Comparison of ENCODE assay signal across 9 mouse cellular contexts in genomic region chr10:110733343-110733742, GRCm38 (mm10). TPM values are rescaled to one million over a fixed set of nuclear protein-coding genes. Genes with fewer than 3 reads are reported as not detected.
DNase-seq lines count a peak whose midpoint lies in the region; ATAC-seq lines count a peak whose summit lies in the region.
"Had no signal": no experiment of that assay in that cellular context is flagged by ENCODE, and none has a peak within 500 bp of the region (broad histone marks: within the 10 kb centered on the region; RNA-seq: fewer than 3 reads in every experiment).

No protein-coding gene starts in this region.

- H3K36me3 ChIP-seq in forebrain, embryonic 16.5 days (ENCODE audit: control insufficient read depth, insufficient read depth): no peaks in the 10 kb centered on the region
- no peaks in the 10 kb centered on the region for H3K36me3 ChIP-seq in midbrain, embryonic 12.5 days

- intact Hi-C loops in left cerebral cortex, postnatal 25 days (cut with DNase I): loop anchor here (1.0 to 10.0 kb wide), 3 partner anchors 278 to 809 kb away; no protein-coding TSS in a partner anchor

- ATAC-seq in forebrain, embryonic 16.5 days: peak; percentile 59
- peak; percentile 74; the same call in 1 of the 2 replicates for ATAC-seq in midbrain, embryonic 12.5 days (ENCODE audit: low FRiP score, low read depth)

- no peak overlapping the region for H3K4me2 ChIP-seq in forebrain, embryonic 16.5 days (ENCODE audit: low read length)
- H3K4me2 ChIP-seq in midbrain, embryonic 12.5 days (replicated peaks): no peak overlapping the region

- H3K9ac ChIP-seq in forebrain, embryonic 16.5 days (replicated peaks; ENCODE audit: low read depth, low read length): no peak overlapping the region
- H3K9ac ChIP-seq in midbrain, embryonic 12.5 days (replicated peaks): no peak overlapping the region

- 24% methylated on average over 6 of the region's 6 CpGs for WGBS in forebrain, embryonic 16.5 days
- 22% methylated on average over 6 of the region's 6 CpGs for WGBS in midbrain, embryonic 12.5 days

- H3K27ac ChIP-seq in forebrain, embryonic 16.5 days (ENCODE audit: low read length): no peak overlapping the region
- no peak overlapping the region for H3K27ac ChIP-seq in midbrain, embryonic 12.5 days (replicated peaks)

- H3K9me3 ChIP-seq in forebrain, embryonic 16.5 days (ENCODE audit: control insufficient read depth, low read length): no peaks in the 10 kb centered on the region
- no peaks in the 10 kb centered on the region for H3K9me3 ChIP-seq in midbrain, embryonic 12.5 days

- no peak overlapping the region for H3K4me3 ChIP-seq in forebrain, embryonic 16.5 days (replicated peaks; ENCODE audit: low read length)
- no peak overlapping the region for H3K4me3 ChIP-seq in midbrain, embryonic 12.5 days
- H3K4me3 ChIP-seq: erythroblast, embryonic 14.5 days had no signal

- DNase-seq in urinary bladder, postnatal 14 days (ENCODE audit: low spot score): peak; percentile 75
- DNase-seq in urinary bladder, adult 2 months (ENCODE audit: low spot score): no peak
- DNase-seq in cerebellum, adult 18-20 months: peak; percentile 78 to 79
- peak; percentile 36 for DNase-seq in kidney, adult 11 months
- peak; percentile 74 to 85 for DNase-seq in left cerebral cortex, postnatal 25 days (ENCODE audit: low spot score in 2 of 2)
- peak; percentile 41 to 51 for DNase-seq in spleen, postnatal 36 days (ENCODE audit: low spot score in 2 of 2)

- H3K27me3 ChIP-seq in forebrain, embryonic 16.5 days (replicated peaks; ENCODE audit: control insufficient read depth, insufficient read depth, low read length): no peaks in the 10 kb centered on the region
- H3K27me3 ChIP-seq in midbrain, embryonic 12.5 days: 0 out of 2 replicates have a peak, but pooled peaks cover 3% of the 10 kb centered on the region

- H3K4me1 ChIP-seq in forebrain, embryonic 16.5 days (replicated peaks; ENCODE audit: control insufficient read depth, insufficient read depth, low read length): no peaks in the 10 kb centered on the region
- H3K4me1 ChIP-seq in midbrain, embryonic 12.5 days: no peaks in the 10 kb centered on the region

RNA-seq across cellular contexts. Expression of gene E2f7, which starts 11.9 kb away (rescaled TPM):
- 0.11 and 0.40 TPM in 2 replicates for polyA plus RNA-seq in urinary bladder, adult 2 months (2012; rRNA removed)
- polyA plus RNA-seq in forebrain, embryonic 16.5 days (2015; fragmentation: Nextera tagmentation; extraction: Ambion mirVana): 13.8 and 14.8 TPM in 2 replicates
- total RNA-seq in left cerebral cortex, postnatal 25 days (2021): under 1 TPM; 0.69 to 0.92 TPM
- 34.8 and 35.4 TPM in 2 replicates for polyA plus RNA-seq in midbrain, embryonic 12.5 days (2016; fragmentation: Nextera tagmentation; extraction: Ambion mirVana)

Comparison
In these comparisons a context has a peak if more than half of its experiments do, and no peak if none do; other contexts are left out.
1. RNA of gene E2f7, which starts 11.9 kb away (polyA plus RNA-seq): 34.8 to 35.4 TPM in midbrain, embryonic 12.5 days and 13.8 to 14.8 TPM in forebrain, embryonic 16.5 days; 0.11 to 0.40 TPM in urinary bladder, adult 2 months; every median in the first group is over 10 times any median in the second.